Mouse (Mus musculus): ENCODE measurements at regions not wholly inside any gene's neighbourhood (a gene's known extent, or its start where the extent isn't known, plus 50 kb on each side); places are given as distances from the start of the nearest gene placed in this dataset.

GRCm38 (mm10) chr1:144699790-144700189 is 75.4 kb downstream of the Rgs18 start:
- no peak for DNase-seq
- 82% methylated on average over 1 of the region's 1 CpGs for WGBS

GRCm38 (mm10) chr1:144695253-144695652 is 80.0 kb downstream of the Rgs18 start:
- no peak for ATAC-seq (ENCODE audit: low FRiP score, low TSS enrichment)

More at GRCm38 (mm10) chr1:144699790-144700189, 75.4 kb downstream of the Rgs18 start:
- Histone ChIP-seq H3K9ac (replicated peaks; ENCODE audit: low read length) (no peak overlapping the region), H3K9me3 (ENCODE audit: control insufficient read depth, low read length) (no peaks in the 10 kb centered on the region), H3K4me2 (ENCODE audit: low read length) (no peak overlapping the region), H3K27me3 (ENCODE audit: control insufficient read depth, insufficient read depth, low read length) (no peaks in the 10 kb centered on the region), H3K27ac (replicated peaks; ENCODE audit: low read depth, low read length) (no peak overlapping the region), H3K36me3 (ENCODE audit: control insufficient read depth, insufficient read depth, low read length) (no peaks in the 10 kb centered on the region), H3K4me3 (replicated peaks; ENCODE audit: low read depth, low read length) (no peak overlapping the region), H3K4me1 (ENCODE audit: control insufficient read depth, insufficient read depth, low read length) (no peaks in the 10 kb centered on the region)
- ATAC-seq (ENCODE audit: low FRiP score, low TSS enrichment), result no peak

GRCm38 (mm10) chr1:144690340-144690739 is 84.9 kb downstream of the Rgs18 start:
- no peak overlapping the region for H3K27ac ChIP-seq (replicated peaks; ENCODE audit: low read depth, low read length)
- H3K9ac ChIP-seq (replicated peaks; ENCODE audit: low read length), result no peak overlapping the region
- ATAC-seq (ENCODE audit: low FRiP score, low TSS enrichment) (no peak), DNase-seq (peak; percentile 15)
- H3K27me3 ChIP-seq (ENCODE audit: control insufficient read depth, insufficient read depth, low read length), result no peaks in the 10 kb centered on the region
- no peaks in the 10 kb centered on the region for H3K4me1 ChIP-seq (ENCODE audit: control insufficient read depth, insufficient read depth, low read length)
- no peaks in the 10 kb centered on the region for H3K36me3 ChIP-seq (ENCODE audit: control insufficient read depth, insufficient read depth, low read length)
- 69% methylated on average over 2 of the region's 2 CpGs for whole genome bisulfite sequencing
- no peak overlapping the region for H3K4me3 ChIP-seq (replicated peaks; ENCODE audit: low read depth, low read length)
- no peaks in the 10 kb centered on the region for H3K9me3 ChIP-seq (ENCODE audit: control insufficient read depth, low read length)
- no peak overlapping the region for H3K4me2 ChIP-seq (ENCODE audit: low read length)

More at GRCm38 (mm10) chr1:144695253-144695652, 80.0 kb downstream of the Rgs18 start:
- no peaks in the 10 kb centered on the region for H3K4me1 ChIP-seq (ENCODE audit: control insufficient read depth, insufficient read depth, low read length)
- no peak overlapping the region for H3K4me3 ChIP-seq (replicated peaks; ENCODE audit: low read depth, low read length)
- WGBS, result 88% methylated on average over 2 of the region's 2 CpGs
- H3K4me2 ChIP-seq (ENCODE audit: low read length), result no peak overlapping the region
- DNase-seq, result no peak
- no peaks in the 10 kb centered on the region for H3K36me3 ChIP-seq (ENCODE audit: control insufficient read depth, insufficient read depth, low read length)
- H3K27me3 ChIP-seq (ENCODE audit: control insufficient read depth, insufficient read depth, low read length), result no peaks in the 10 kb centered on the region
- H3K27ac ChIP-seq (replicated peaks; ENCODE audit: low read depth, low read length), result no peak overlapping the region
- H3K9ac ChIP-seq (replicated peaks; ENCODE audit: low read length), result no peak overlapping the region
- no peaks in the 10 kb centered on the region for H3K9me3 ChIP-seq (ENCODE audit: control insufficient read depth, low read length)

GRCm38 (mm10) chr1:144682118-144682517 is 93.1 kb downstream of the Rgs18 start:
- no peak overlapping the region for H3K4me3 ChIP-seq (replicated peaks; ENCODE audit: low read depth, low read length)
- no peak for DNase-seq
- no peaks in the 10 kb centered on the region for H3K36me3 ChIP-seq (ENCODE audit: control insufficient read depth, insufficient read depth, low read length)
- ATAC-seq (ENCODE audit: low FRiP score, low TSS enrichment), result no peak
- H3K9ac ChIP-seq (replicated peaks; ENCODE audit: low read length), result no peak overlapping the region
- H3K27me3 ChIP-seq (ENCODE audit: control insufficient read depth, insufficient read depth, low read length), result no peaks in the 10 kb centered on the region
- WGBS, result 91% methylated on average over 7 of the region's 7 CpGs
- no peaks in the 10 kb centered on the region for H3K9me3 ChIP-seq (ENCODE audit: control insufficient read depth, low read length)
- H3K4me1 ChIP-seq (ENCODE audit: control insufficient read depth, insufficient read depth, low read length), result no peaks in the 10 kb centered on the region
- no peak overlapping the region for H3K27ac ChIP-seq (replicated peaks; ENCODE audit: low read depth, low read length)
- no peak overlapping the region for H3K4me2 ChIP-seq (ENCODE audit: low read length)

- Histone ChIP-seq H3K36me3 (ENCODE audit: control insufficient read depth, insufficient read depth, low read length) (no peaks in the 10 kb centered on the region), H3K27ac (replicated peaks; ENCODE audit: low read depth, low read length) (no peak overlapping the region), H3K9ac (replicated peaks; ENCODE audit: low read length) (no peak overlapping the region), H3K9me3 (ENCODE audit: control insufficient read depth, low read length) (no peaks in the 10 kb centered on the region), H3K4me2 (ENCODE audit: low read length) (no peak overlapping the region), H3K4me1 (ENCODE audit: control insufficient read depth, insufficient read depth, low read length) (no peaks in the 10 kb centered on the region), H3K4me3 (replicated peaks; ENCODE audit: low read depth, low read length) (no peak overlapping the region), H3K27me3 (ENCODE audit: control insufficient read depth, insufficient read depth, low read length) (no peaks in the 10 kb centered on the region)
- 82% methylated on average over 5 of the region's 5 CpGs for WGBS
- DNase-seq (no peak), ATAC-seq (ENCODE audit: low FRiP score, low TSS enrichment) (no peak)
Measured at GRCm38 (mm10) chr1:144667450-144667849, 100.0 kb upstream of the Rgs21 start.

GRCm38 (mm10) chr1:144656237-144656636 is 88.8 kb upstream of the Rgs21 start:
- ATAC-seq (ENCODE audit: low FRiP score, low TSS enrichment), result no peak
- no peaks in the 10 kb centered on the region for H3K9me3 ChIP-seq (ENCODE audit: control insufficient read depth, low read length)
- no peaks in the 10 kb centered on the region for H3K27me3 ChIP-seq (ENCODE audit: control insufficient read depth, insufficient read depth, low read length)
- H3K9ac ChIP-seq (replicated peaks; ENCODE audit: low read length), result no peak overlapping the region
- no peaks in the 10 kb centered on the region for H3K4me1 ChIP-seq (ENCODE audit: control insufficient read depth, insufficient read depth, low read length)
- 87% methylated on average over 2 of the region's 2 CpGs for WGBS
- H3K4me2 ChIP-seq (ENCODE audit: low read length), result no peak overlapping the region
- DNase-seq, result no peak
- H3K4me3 ChIP-seq (replicated peaks; ENCODE audit: low read depth, low read length), result no peak overlapping the region
- H3K27ac ChIP-seq (replicated peaks; ENCODE audit: low read depth, low read length), result no peak overlapping the region
- H3K36me3 ChIP-seq (ENCODE audit: control insufficient read depth, insufficient read depth, low read length), result no peaks in the 10 kb centered on the region

- Histone ChIP-seq H3K4me3 (replicated peaks; ENCODE audit: low read depth, low read length) (no peak overlapping the region), H3K4me1 (ENCODE audit: control insufficient read depth, insufficient read depth, low read length) (no peaks in the 10 kb centered on the region), H3K9ac (replicated peaks; ENCODE audit: low read length) (no peak overlapping the region), H3K27me3 (ENCODE audit: control insufficient read depth, insufficient read depth, low read length) (no peaks in the 10 kb centered on the region), H3K4me2 (ENCODE audit: low read length) (no peak overlapping the region), H3K9me3 (ENCODE audit: control insufficient read depth, low read length) (no peaks in the 10 kb centered on the region), H3K36me3 (ENCODE audit: control insufficient read depth, insufficient read depth, low read length) (no peaks in the 10 kb centered on the region), H3K27ac (replicated peaks; ENCODE audit: low read depth, low read length) (no peak overlapping the region)
- ATAC-seq (ENCODE audit: low FRiP score, low TSS enrichment) (no peak), DNase-seq (no peak)
- 88% methylated on average over 3 of the region's 3 CpGs for WGBS
Measured at GRCm38 (mm10) chr1:144626421-144626820, 59.0 kb upstream of the Rgs21 start.

All from midbrain, embryonic 14.5 days (tissue).